Mouse (Mus musculus) ES-CJ7 (cell line): ENCODE results near the gene Repin1.

Source experiments
- DNase-seq: peaks from one replicate; pipeline ENCODE4 v3.0.0; 2011; ENCODE audit warnings: low read depth, low spot score

The Repin1 gene

GRCm38 (mm10) chr6:48626464-48626863, 32.8 kb downstream of the Repin1 start, which contains the start of gene AI854703:
Gene AI854703, plus strand, starts transcription at chr6:48626764.
- no peak for DNase-seq

GRCm38 (mm10) chr6:48626984-48627383, 33.3 kb downstream of the Repin1 start:
- peak; percentile 81 for DNase-seq

GRCm38 (mm10) chr6:48627511-48627924, 33.8 kb downstream of the Repin1 start:
- no peak for DNase-seq

GRCm38 (mm10) chr6:48628377-48628776, 34.7 kb downstream of the Repin1 start:
- no peak for DNase-seq

GRCm38 (mm10) chr6:48628808-48629660, 35.4 kb downstream of the Repin1 start:
- no peak for DNase-seq

GRCm38 (mm10) chr6:48629661-48630034, 36.0 kb downstream of the Repin1 start:
- no peak for DNase-seq

GRCm38 (mm10) chr6:48630831-48631230, 37.1 kb downstream of the Repin1 start:
- no peak for DNase-seq

- no peak for DNase-seq
These were observed 41.4 kb downstream of the Repin1 start for GRCm38 (mm10) chr6:48635105-48635504.

- DNase-seq = no peak
These were observed 42.8 kb downstream of the Repin1 start for GRCm38 (mm10) chr6:48636515-48636914.

GRCm38 (mm10) chr6:48637811-48638500, 44.3 kb downstream of the Repin1 start:
- DNase-seq = no peak

- no peak for DNase-seq
These were observed 44.9 kb downstream of the Repin1 start for GRCm38 (mm10) chr6:48638553-48638952.

GRCm38 (mm10) chr6:48641391-48641790, 47.7 kb downstream of the Repin1 start:
- no peak for DNase-seq

- peak; percentile 88 for DNase-seq
These were observed 49.1 kb downstream of the Repin1 start for GRCm38 (mm10) chr6:48642764-48643292.

- peak; percentile 78 for DNase-seq
These were observed 52.1 kb downstream of the Repin1 start for GRCm38 (mm10) chr6:48645660-48646308.

- DNase-seq = no peak
These were observed 52.6 kb downstream of the Repin1 start for GRCm38 (mm10) chr6:48646309-48646690.

GRCm38 (mm10) chr6:48646995-48647394, 53.3 kb downstream of the Repin1 start, which contains the start of gene Gimap8:
Gene Gimap8, plus strand, starts transcription at chr6:48647234.
- peak; percentile 60 for DNase-seq

- no peak for DNase-seq
These were observed 53.9 kb downstream of the Repin1 start for GRCm38 (mm10) chr6:48647611-48648010.
